Mouse (Mus musculus): ENCODE measurements around the gene Ints14. TPM values are rescaled to one million over a fixed set of nuclear protein-coding genes. Genes with fewer than 3 reads are reported as not detected.

The Ints14 gene
- polyA plus RNA-seq, 1 experiment from 2014 or later, result 60.6 TPM

GRCm38 (mm10) chr9:65005737-65006136 lies 45.0 kb downstream of the Ints14 start:
- Histone ChIP-seq H3K9me3 (no peaks in the 10 kb centered on the region), H3K4me3 (no peak overlapping the region), H3K4me2 (replicated peaks) (no peak overlapping the region), H3K9ac (no peak overlapping the region), H3K36me3 (peaks cover 57% of the 10 kb centered on the region), H3K4me1 (no peaks in the 10 kb centered on the region), H3K27me3 (no peaks in the 10 kb centered on the region), H3K27ac (no peak overlapping the region)
- WGBS, result 97% methylated on average over 8 of the region's 8 CpGs
- no peak for ATAC-seq (ENCODE audit: insufficient number of reproducible peaks, insufficient read depth, low FRiP score, low TSS enrichment)

DNA sequence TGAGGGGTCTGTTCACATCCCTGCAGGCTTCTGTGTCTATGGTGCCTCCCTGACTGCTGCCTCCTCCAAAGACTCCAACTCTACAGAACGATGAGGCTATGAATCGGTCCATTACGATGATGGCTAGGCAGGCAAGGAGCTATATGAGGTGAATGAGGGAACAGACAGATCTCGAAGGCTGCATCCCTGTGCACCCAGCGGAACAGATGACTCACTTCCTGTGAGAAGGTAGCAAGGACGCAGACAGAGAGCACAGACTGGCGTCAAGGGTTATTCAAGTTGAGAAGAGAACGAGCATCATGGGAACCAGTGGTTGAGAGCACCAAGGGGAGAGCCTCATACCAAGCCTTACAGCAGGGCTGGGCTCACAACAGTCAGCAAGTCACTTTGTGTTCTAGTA lies 49.9 kb downstream of the Ints14 start:
- ATAC-seq (ENCODE audit: insufficient number of reproducible peaks, insufficient read depth, low FRiP score, low TSS enrichment), result no peak
- Histone ChIP-seq H3K9ac (no peak overlapping the region), H3K27me3 (no peaks in the 10 kb centered on the region), H3K4me3 (no peak overlapping the region), H3K4me2 (replicated peaks) (no peak overlapping the region), H3K9me3 (no peaks in the 10 kb centered on the region), H3K4me1 (no peaks in the 10 kb centered on the region), H3K36me3 (peaks cover 24% of the 10 kb centered on the region), H3K27ac (no peak overlapping the region)
- 87% methylated on average over 8 of the region's 8 CpGs for WGBS

DNA sequence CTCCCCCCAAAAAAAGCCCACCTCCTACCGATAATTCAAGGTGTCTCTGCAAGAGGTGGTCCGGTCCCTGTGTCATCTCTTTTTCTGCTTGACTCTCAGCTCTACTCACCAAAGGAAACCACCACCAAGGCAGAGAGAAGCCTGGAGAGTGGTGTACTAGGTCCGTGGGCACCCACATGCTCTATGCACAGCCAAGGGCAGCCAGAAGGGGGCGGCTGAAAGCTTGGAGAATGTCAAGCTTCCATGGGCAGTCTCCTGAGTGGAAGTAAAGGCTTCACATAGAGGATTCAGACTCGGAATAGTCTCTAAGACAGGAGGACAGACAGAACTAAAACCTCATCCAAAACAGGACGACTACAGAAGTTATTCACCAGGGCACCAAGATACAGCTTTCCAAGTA lies 50.6 kb downstream of the Ints14 start:
- H3K4me3 ChIP-seq, result no peak overlapping the region
- no peaks in the 10 kb centered on the region for H3K9me3 ChIP-seq
- H3K9ac ChIP-seq, result no peak overlapping the region
- ATAC-seq (ENCODE audit: insufficient number of reproducible peaks, insufficient read depth, low FRiP score, low TSS enrichment), result no peak
- no peaks in the 10 kb centered on the region for H3K4me1 ChIP-seq
- peaks cover 18% of the 10 kb centered on the region for H3K36me3 ChIP-seq
- H3K27me3 ChIP-seq, result no peaks in the 10 kb centered on the region
- H3K4me2 ChIP-seq (replicated peaks), result no peak overlapping the region
- no peak overlapping the region for H3K27ac ChIP-seq
- 58% methylated on average over 6 of the region's 6 CpGs for WGBS

DNA sequence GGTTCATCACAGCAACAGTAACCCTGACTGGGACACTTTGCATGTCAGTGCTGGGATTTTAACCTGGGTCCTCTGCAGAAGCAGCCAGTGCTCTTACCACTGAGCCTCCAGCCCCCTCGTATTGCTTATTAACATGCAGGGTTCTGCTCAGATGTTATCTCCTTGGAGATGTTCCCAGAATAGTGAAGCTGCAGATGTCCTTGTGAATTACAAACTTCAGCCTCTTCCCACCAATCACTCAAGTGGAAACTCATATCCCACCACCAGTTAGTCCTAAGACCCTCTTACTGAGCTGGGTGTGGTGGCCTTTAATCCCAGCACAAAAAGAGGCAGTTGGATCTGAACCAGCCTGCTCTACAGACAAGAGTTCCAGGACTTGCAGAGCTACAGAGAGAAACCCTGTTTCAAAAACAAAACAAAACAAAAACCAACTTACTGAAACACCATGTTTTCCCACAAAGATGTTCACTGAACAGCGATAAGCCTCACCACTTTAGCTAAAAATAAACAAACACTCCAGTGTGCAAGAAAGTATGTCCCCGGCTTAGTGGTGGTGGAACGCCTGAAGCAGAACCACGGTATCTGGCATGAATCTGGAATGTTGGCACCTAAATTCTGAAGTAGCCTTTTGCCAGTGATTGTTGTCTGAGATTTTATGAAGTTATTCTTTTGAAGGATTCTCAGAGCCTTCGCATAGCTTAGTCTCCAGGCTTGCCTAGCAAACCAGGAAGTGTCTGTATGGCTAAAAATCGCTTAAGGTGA lies 54.9 kb downstream of the Ints14 start:
- 82% methylated on average over 7 of the region's 7 CpGs for WGBS
- no peaks in the 10 kb centered on the region for H3K36me3 ChIP-seq
- H3K9me3 ChIP-seq, result no peaks in the 10 kb centered on the region
- no peak overlapping the region for H3K4me3 ChIP-seq
- peaks cover 26% of the 10 kb centered on the region for H3K4me1 ChIP-seq
- H3K27ac ChIP-seq, result no peak overlapping the region
- no peak overlapping the region for H3K9ac ChIP-seq
- H3K27me3 ChIP-seq, result no peaks in the 10 kb centered on the region
- no peak overlapping the region for H3K4me2 ChIP-seq (replicated peaks)
- ATAC-seq (ENCODE audit: insufficient number of reproducible peaks, insufficient read depth, low FRiP score, low TSS enrichment), result no peak

- no peaks in the 10 kb centered on the region for H3K36me3 ChIP-seq
- H3K4me2 ChIP-seq (replicated peaks), result no peak overlapping the region
- no peak overlapping the region for H3K9ac ChIP-seq
- no peak overlapping the region for H3K4me3 ChIP-seq
- no peaks in the 10 kb centered on the region for H3K27me3 ChIP-seq
- ATAC-seq (ENCODE audit: insufficient number of reproducible peaks, insufficient read depth, low FRiP score, low TSS enrichment), result no peak
- H3K27ac ChIP-seq, result no peak overlapping the region
- WGBS, result 83% methylated on average over 4 of the region's 4 CpGs
- H3K9me3 ChIP-seq, result no peaks in the 10 kb centered on the region
- peaks cover 29% of the 10 kb centered on the region for H3K4me1 ChIP-seq
Measured at GRCm38 (mm10) chr9:65016241-65016977, 55.7 kb downstream of the Ints14 start.

DNA sequence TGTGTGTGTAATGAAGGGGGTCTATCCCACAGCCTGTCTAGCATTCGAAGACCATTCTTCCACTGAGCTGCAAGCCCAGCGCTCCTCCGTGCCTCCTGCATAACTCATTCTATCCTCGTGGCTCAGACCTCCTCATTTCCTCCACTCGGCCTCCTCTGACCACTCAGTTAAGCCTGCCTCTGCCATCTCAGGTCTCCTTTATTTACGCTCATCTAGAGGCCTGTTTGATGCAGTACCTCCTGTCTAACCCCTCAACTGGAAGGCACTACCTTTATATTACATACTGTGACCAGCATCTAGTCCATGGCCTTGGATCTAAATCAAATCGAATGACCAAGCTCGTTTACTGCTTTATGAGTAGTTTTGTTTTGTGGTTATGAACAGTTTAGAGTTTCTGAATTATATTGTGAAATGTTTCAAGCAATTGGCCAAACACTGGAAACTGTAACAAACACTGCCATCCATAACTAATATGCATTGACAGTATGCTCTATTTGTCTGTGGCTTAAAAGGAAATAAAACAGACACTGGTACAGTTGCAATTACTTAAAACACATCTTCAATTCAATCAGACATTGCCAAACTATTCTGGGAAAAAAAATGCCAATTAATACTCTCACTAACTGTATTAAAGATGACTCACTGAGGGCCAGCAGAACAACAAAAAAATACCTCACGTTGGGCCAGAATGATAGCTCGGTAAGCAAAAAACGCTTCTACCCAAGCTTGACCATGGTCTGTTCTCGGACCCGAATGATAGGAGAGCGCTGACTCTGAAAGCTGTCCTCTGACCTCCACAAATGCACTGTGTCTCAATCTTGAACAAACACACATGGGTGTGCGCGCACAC lies 56.5 kb downstream of the Ints14 start:
- 89% methylated on average over 16 of the region's 16 CpGs for WGBS
- H3K4me1 ChIP-seq, result peaks cover 33% of the 10 kb centered on the region
- no peaks in the 10 kb centered on the region for H3K9me3 ChIP-seq
- no peaks in the 10 kb centered on the region for H3K36me3 ChIP-seq
- no peak for ATAC-seq (ENCODE audit: insufficient number of reproducible peaks, insufficient read depth, low FRiP score, low TSS enrichment)
- no peak overlapping the region for H3K9ac ChIP-seq
- no peak overlapping the region for H3K4me2 ChIP-seq (replicated peaks)
- H3K27ac ChIP-seq, result no peak overlapping the region
- H3K4me3 ChIP-seq, result no peak overlapping the region
- H3K27me3 ChIP-seq, result no peaks in the 10 kb centered on the region

GRCm38 (mm10) chr9:65017896-65018295 lies 57.2 kb downstream of the Ints14 start:
- Histone ChIP-seq H3K9me3 (no peaks in the 10 kb centered on the region), H3K4me1 (peaks cover 34% of the 10 kb centered on the region), H3K9ac (no peak overlapping the region), H3K4me3 (no peak overlapping the region), H3K36me3 (no peaks in the 10 kb centered on the region), H3K4me2 (replicated peaks) (no peak overlapping the region), H3K27me3 (no peaks in the 10 kb centered on the region), H3K27ac (no peak overlapping the region)
- ATAC-seq (ENCODE audit: insufficient number of reproducible peaks, insufficient read depth, low FRiP score, low TSS enrichment), result no peak
- WGBS, result 92% methylated on average over 4 of the region's 4 CpGs

GRCm38 (mm10) chr9:65018588-65019121 lies 58.0 kb downstream of the Ints14 start:
- no peak for ATAC-seq (ENCODE audit: insufficient number of reproducible peaks, insufficient read depth, low FRiP score, low TSS enrichment)
- no peaks in the 10 kb centered on the region for H3K9me3 ChIP-seq
- H3K4me3 ChIP-seq, result no peak overlapping the region
- 77% methylated on average over 3 of the region's 3 CpGs for WGBS
- H3K36me3 ChIP-seq, result no peaks in the 10 kb centered on the region
- H3K4me1 ChIP-seq, result peaks cover 34% of the 10 kb centered on the region
- H3K27ac ChIP-seq, result no peak overlapping the region
- H3K9ac ChIP-seq, result no peak overlapping the region
- H3K27me3 ChIP-seq, result no peaks in the 10 kb centered on the region
- 0 out of 2 replicates have a peak overlapping the region, but pooled peaks have one; percentile 93 for H3K4me2 ChIP-seq (replicated peaks)

- no peaks in the 10 kb centered on the region for H3K9me3 ChIP-seq
- no peak overlapping the region for H3K4me3 ChIP-seq
- 51% methylated on average over 3 of the region's 3 CpGs for WGBS
- H3K27me3 ChIP-seq, result no peaks in the 10 kb centered on the region
- ATAC-seq (ENCODE audit: insufficient number of reproducible peaks, insufficient read depth, low FRiP score, low TSS enrichment), result no peak
- no peak overlapping the region for H3K27ac ChIP-seq
- H3K36me3 ChIP-seq, result no peaks in the 10 kb centered on the region
- H3K4me1 ChIP-seq, result peaks cover 34% of the 10 kb centered on the region
- H3K9ac ChIP-seq, result no peak overlapping the region
- peak overlapping the region; percentile 93; the same call in 1 of the 2 replicates for H3K4me2 ChIP-seq (replicated peaks)
Measured at GRCm38 (mm10) chr9:65019146-65019545, 58.4 kb downstream of the Ints14 start.

- 81% methylated on average over 4 of the region's 4 CpGs for WGBS
- 0 out of 2 replicates have a peak overlapping the region, but pooled peaks have one; percentile 99 for H3K4me3 ChIP-seq
- peak overlapping the region; percentile 96; the same call in 1 of the 2 replicates for H3K9ac ChIP-seq
Measured at GRCm38 (mm10) chr9:65020128-65020527, 59.4 kb downstream of the Ints14 start.

More at GRCm38 (mm10) chr9:65020128-65020527, 59.4 kb downstream of the Ints14 start:
- no peaks in the 10 kb centered on the region for H3K27me3 ChIP-seq
- peak overlapping the region; percentile 93 for H3K4me2 ChIP-seq (replicated peaks)
- no peak for ATAC-seq (ENCODE audit: insufficient number of reproducible peaks, insufficient read depth, low FRiP score, low TSS enrichment)
- no peaks in the 10 kb centered on the region for H3K36me3 ChIP-seq
- no peak overlapping the region for H3K27ac ChIP-seq
- no peaks in the 10 kb centered on the region for H3K9me3 ChIP-seq
- H3K4me1 ChIP-seq, result peaks cover 34% of the 10 kb centered on the region
